Mouse (Mus musculus) olfactory bulb, adult 2 months (tissue): ENCODE results near the gene Lrig2.

Source experiments
- CTCF ChIP-seq: fragments of 200-500 bp; IDR thresholded peaks from 2 replicates; pipeline ENCODE4 v1.5.1; 2012; ENCODE audit warnings: low read depth, mild to moderate bottlenecking, low read length, moderate library complexity; ENCODE audit not compliant: insufficient read depth
- POLR2A ChIP-seq: fragments of 200-500 bp; IDR thresholded peaks from 2 replicates; pipeline ENCODE4 v1.6.1; 2012; ENCODE audit warnings: mild to moderate bottlenecking, low read depth, low read length, moderate library complexity; ENCODE audit not compliant: insufficient read depth

DNA sequence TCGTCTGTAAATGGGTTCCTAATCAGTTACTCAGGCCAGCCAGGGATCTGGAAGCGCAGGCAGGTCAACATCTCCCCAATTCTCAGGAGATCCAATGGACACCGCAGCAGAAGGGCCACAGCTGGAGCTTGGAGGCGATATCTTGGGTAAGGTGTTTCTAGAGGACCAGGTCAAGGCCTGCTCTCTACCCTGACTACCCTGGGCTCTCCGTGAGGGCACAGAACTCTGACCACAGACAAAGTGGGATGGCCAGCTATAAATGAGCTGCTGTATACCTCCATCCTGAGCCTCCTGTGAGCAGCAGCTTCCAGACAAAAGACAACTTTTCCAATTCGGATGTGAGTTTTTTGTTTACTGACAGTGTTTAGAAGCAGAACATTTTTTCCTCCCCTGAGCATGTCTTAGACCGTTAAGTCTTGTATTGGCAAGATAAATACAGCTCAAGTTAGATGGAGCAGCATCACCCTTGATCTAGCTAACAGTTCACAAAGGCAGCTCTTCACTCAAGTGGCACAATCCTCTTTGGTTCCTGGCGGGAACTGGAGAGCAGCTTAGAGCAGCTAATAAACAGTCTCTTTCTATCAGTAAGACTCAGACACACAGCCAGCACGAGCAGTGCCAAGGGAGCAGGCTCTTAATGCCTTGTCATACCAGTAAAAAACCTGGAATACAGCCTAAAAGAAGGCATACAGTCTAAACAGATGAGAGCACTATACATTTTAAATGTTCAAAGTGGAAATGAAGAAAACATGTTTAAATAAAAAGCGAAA lies 56.0 kb downstream of the Lrig2 start:
- TF ChIP-seq POLR2A (no peak), CTCF (no peak)
